Mouse (Mus musculus) retina, embryonic 14.5 days (tissue): ENCODE data around the gene Hs3st3b1.
A peak's percentile ranks its signal among the peaks of the same experiment; 100 is the strongest.

Experiments used
- DNase-seq: peaks from one replicate; pipeline ENCODE4 v3.0.0-alpha.2; 2015; ENCODE audit warnings: low spot score

Hs3st3b1 gene

GRCm38 (mm10) chr11:63923386-63923785 lies 1.3 kb upstream of the Hs3st3b1 start:
- DNase-seq = peak; percentile 43

- peak; percentile 43 for DNase-seq
Measured at GRCm38 (mm10) chr11:63921044-63921951, 792 bp downstream of the Hs3st3b1 start.

- peak; percentile 89 for DNase-seq
Measured at GRCm38 (mm10) chr11:63920531-63920930, 1.6 kb downstream of the Hs3st3b1 start.

- no peak for DNase-seq
Measured at GRCm38 (mm10) chr11:63919211-63920098, 2.6 kb downstream of the Hs3st3b1 start.

- no peak for DNase-seq
Measured at GRCm38 (mm10) chr11:63918321-63919105, 3.6 kb downstream of the Hs3st3b1 start.

GRCm38 (mm10) chr11:63917561-63917960 lies 4.5 kb downstream of the Hs3st3b1 start:
- no peak for DNase-seq

- DNase-seq = peak; percentile 76
Measured at GRCm38 (mm10) chr11:63914388-63914787, 7.7 kb downstream of the Hs3st3b1 start.

- DNase-seq = no peak
Measured at GRCm38 (mm10) chr11:63913936-63914335, 8.2 kb downstream of the Hs3st3b1 start.

GRCm38 (mm10) chr11:63911001-63911400 lies 11.1 kb downstream of the Hs3st3b1 start:
- DNase-seq = no peak

- DNase-seq = no peak
Measured at GRCm38 (mm10) chr11:63909961-63910360, 12.1 kb downstream of the Hs3st3b1 start.

- DNase-seq = no peak
Measured at GRCm38 (mm10) chr11:63908500-63908899, 13.6 kb downstream of the Hs3st3b1 start.

GRCm38 (mm10) chr11:63906552-63907353 lies 15.3 kb downstream of the Hs3st3b1 start:
- DNase-seq = no peak

GRCm38 (mm10) chr11:63904787-63905186 lies 17.3 kb downstream of the Hs3st3b1 start:
- no peak for DNase-seq

- DNase-seq = no peak
Measured at GRCm38 (mm10) chr11:63898509-63899168, 23.5 kb downstream of the Hs3st3b1 start.

GRCm38 (mm10) chr11:63897856-63898508 lies 24.1 kb downstream of the Hs3st3b1 start:
- DNase-seq = no peak

- DNase-seq = no peak
Measured at GRCm38 (mm10) chr11:63897011-63897410, 25.1 kb downstream of the Hs3st3b1 start.

- DNase-seq = no peak
Measured at GRCm38 (mm10) chr11:63894188-63894587, 27.9 kb downstream of the Hs3st3b1 start.

GRCm38 (mm10) chr11:63893557-63893956 lies 28.5 kb downstream of the Hs3st3b1 start:
- DNase-seq = no peak

- DNase-seq = peak; percentile 45
Measured at GRCm38 (mm10) chr11:63891479-63892020, 30.5 kb downstream of the Hs3st3b1 start.

- no peak for DNase-seq
Measured at GRCm38 (mm10) chr11:63883385-63883784, 38.7 kb downstream of the Hs3st3b1 start.
